Mouse (Mus musculus) spleen, postnatal 14 days (tissue): ENCODE measurements around the gene Myo18b.

Source experiments
- DNase-seq, 2 experiments: peaks; one replicate each; pipeline ENCODE4 v3.0.0; 2021 to 2022; ENCODE audit warnings: low spot score in 2 of 2

Gene Myo18b

DNA sequence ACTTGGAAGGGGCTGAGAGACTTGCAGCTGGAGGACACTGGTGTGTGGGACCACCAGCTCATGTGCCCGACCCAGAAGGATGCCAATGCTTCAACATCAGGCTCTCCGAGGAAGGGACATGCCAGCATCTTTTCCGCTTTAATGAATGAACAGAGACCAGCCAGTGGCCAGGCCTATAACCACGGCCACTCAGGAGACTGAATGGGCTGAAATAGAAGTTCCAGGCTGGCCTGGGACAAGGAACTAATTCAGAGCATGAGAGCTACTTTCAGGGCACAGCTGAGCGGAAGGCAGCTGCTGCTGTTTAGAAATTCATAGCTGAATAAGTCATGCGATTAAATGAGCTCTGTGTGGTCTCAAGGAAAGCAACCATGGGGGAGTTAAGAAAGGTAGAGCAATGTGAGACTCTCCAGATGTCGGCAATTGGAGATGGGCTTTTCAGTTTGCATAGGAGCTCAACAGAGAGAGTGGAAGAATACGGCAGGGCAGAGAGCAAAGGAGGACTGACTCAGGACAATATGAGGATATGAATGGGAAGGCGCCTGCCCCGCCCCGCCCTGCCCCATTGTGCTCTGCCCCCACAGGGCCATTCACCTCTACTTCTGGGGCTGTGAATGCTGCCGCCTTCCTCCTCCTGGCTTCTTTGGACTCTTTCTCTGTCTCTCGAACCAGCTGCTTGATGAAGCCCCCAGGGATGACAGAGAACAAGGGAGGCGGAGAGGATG lies 18.6 kb downstream of the Myo18b start:
- DNase-seq, result no peak

DNA sequence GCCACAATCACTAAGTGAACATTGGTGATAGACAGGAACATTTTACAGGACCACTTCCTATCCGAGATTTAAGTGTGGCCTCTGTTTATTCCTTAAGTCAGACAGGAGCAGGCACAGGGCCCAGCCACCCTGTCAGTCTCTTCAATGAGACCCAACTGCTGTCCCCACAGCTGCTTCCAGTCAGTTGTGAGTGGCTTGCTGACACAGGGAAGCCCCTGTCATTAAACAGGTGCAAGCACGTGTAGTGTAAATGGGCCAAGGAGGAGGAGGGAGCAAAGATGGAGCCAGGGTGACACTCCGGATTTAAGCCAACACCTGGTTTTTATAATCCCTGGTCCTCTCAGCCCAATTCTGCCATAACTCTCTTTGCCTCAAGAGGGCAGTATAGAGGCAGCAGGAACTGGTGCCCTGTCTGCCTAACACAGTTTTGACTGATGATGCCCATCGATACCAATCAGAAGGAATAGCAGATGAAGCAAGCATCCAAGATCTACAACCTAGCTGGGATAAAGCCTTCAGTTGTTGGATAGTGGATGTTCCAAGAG lies 19.2 kb downstream of the Myo18b start:
- no peak for DNase-seq

DNA sequence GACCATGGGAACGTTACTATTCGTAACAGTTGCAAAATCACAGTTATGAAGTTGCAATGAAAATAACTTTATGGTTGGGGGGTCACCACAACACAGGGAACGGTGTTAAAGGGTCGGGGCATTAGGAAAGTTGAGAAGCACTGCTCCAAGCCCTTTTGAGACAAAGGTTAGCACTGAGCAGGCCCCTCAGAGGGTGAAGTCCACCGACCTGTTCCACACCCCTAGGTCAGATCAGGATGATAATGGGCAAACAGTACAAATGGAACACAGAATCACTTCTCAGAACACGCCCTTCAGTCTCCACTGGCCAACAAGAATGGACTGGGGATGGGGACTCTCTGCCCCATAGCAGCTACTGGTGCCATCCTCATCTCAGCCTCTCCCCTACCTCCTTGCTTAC lies 23.2 kb downstream of the Myo18b start:
- DNase-seq, result no peak

DNA sequence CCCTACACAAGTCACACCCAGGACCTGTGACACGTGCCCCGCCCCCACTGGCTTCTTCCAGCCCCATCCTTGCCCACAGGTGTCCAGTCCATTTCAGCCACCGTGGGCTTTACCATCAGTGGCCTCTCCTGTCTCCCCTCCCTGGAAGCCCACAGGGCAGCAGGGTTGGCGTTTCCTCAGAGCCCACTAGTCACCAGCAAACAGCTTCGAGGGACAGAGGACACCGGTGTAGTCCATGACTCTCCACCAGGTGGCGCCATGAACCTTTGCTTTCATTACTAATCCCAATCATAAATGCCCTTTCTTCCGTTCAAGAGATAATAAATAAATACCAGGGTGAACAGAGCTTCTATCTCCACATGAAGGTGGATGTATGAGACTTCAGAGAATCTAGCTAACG lies 25.4 kb downstream of the Myo18b start:
- DNase-seq, result peak in 1 of 2 experiments; percentile 31

DNA sequence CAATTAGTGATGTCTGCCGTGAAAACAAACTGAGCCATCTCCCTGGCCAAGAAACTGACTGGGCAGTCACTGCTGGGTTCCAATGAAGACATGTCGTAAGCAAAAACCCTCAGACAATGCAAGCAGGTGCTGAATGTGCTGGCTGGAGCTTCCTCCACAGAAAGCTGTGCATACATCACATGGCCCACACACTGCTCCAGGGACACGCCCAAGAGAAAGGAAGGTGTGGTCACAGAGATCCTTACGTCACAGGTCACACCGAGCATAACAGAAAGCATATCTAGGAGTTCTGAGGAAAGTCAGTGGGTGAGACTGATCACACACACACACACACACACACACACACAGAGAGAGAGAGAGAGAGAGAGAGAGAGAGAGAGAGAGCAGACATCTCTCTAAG lies 27.5 kb downstream of the Myo18b start:
- DNase-seq, result no peak

DNA sequence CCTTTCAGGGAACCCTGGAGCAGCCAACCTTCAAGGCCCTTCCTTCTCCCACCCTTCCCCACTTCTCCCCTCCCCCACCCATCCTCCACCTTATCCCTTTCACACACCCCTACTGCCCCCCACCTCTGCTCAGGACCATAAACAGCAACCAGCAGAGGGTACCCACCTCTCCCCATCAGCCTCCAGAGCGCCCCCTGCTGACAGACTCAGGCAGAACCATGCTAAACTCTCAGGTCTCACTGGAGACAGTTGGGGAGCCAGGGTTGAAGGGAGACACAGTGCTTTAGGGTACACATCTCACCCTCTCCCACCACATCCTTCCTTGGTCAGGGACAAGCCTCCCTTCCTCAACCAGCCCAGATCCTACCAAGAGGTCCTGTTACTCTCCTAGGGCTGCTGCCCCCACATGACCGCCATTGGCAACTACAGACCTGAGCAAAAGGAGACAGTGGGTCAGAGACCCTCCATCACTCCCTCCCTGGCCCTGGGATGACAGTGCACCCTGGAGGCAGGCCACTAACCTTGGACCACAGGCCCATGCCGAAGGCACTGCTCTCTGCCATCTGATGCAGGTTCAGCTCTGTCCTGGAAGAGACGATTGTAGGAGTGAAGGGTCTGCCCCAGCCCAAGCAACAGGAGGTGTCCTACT lies 31.3 kb downstream of the Myo18b start:
- DNase-seq, result peak in 1 of 2 experiments; percentile 9

DNA sequence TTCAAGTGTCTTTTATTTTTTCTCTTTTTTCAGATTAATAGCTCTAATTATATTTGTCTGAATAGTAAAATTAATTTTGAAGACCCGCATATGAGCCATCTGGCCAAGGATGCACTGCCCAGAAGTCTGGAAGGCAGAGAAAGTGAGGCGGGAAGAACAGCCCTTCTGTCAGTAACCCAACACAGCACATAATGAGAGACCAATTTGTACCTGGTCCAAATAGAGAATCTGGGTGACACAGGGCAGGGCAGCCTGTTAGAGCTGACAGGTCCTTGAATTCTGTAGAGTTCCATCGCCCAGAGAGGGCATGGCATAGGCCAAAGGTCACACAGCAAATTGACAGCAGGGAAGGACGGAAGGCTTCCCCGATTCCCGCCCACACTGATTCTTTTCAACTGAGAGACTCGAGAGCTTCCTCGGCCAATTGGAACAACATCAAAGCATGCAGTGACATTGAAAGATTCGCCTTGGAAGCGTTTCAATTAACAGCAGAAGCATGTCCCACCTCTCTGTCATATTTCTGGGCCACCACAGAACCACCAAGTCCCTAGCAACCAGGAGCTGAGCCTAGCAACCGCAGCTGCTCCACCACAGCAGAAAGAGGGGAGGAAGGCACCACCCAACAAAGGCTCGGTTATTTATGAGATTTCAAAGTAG lies 36.7 kb downstream of the Myo18b start:
- no peak for DNase-seq

DNA sequence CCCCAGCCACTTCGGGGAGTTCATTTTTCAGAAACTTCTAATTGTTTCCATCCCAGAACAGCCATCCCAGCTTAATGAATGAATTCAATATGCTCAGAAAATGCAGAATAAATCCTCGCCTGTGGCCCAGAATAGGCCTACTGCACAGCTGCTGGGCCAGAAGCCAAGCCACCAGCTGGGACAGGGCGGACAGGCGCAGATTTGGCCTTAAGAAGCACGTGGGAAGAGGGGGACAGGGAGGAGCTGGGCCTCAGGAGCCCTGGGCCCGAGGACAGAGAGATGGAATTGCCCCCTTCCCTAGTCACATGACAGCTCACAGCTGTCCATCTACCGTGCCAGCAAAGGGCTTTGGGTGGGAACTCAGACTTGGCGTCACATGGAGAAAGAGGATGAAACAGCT lies 43.0 kb downstream of the Myo18b start:
- no peak for DNase-seq

DNA sequence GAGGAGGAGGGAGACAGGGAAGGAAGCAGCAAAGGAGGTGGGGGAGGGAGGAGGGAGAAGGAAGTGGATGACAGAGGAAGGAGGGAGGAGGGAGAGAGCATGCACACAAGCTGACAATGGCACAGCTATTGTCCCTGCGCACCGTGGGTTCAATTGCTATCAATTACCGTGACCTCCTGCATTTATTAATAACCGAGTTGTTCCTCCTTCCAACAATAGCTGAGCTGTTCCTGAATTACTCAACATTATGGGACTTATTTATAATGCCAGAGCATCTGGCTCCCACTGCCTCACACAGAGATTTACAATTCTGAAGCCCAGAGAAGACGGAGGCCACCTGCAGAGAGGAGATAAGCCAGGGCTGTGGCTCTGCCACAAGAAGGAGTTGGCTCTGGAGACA lies 44.8 kb downstream of the Myo18b start:
- no peak for DNase-seq

DNA sequence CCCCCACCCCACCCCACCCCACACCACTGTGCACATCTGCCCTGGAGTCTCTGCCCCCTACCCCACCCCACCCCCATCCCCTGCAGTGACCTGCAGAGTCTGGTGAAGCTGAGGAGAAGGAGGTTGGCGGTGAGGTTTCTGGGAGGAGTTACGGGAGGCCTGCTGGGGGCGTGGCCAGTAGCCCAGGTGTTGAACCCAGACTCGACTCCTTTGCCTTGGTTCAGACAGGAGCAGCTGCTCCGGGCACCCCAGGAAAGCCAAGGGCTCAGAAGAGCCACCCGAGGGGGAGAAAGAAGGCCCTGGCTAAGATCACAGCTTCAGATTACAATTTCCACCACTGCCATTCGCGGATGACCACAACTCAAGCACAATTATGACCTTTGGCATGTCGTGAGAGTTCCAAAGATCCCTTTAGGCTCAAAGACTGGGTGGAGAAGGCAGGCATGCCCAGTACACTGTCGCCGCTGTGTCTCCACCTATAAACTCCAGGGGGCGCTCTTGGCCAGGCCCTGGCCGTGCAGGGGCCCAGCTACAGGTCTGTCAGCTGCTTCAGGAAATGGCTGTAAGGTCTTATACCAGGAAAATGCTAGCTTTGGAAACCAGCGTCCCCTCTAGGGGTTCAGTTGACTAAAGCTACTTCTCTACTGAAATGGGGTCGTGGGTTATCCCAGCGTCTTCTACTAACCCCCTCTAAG lies 47.4 kb downstream of the Myo18b start:
- no peak for DNase-seq

DNA sequence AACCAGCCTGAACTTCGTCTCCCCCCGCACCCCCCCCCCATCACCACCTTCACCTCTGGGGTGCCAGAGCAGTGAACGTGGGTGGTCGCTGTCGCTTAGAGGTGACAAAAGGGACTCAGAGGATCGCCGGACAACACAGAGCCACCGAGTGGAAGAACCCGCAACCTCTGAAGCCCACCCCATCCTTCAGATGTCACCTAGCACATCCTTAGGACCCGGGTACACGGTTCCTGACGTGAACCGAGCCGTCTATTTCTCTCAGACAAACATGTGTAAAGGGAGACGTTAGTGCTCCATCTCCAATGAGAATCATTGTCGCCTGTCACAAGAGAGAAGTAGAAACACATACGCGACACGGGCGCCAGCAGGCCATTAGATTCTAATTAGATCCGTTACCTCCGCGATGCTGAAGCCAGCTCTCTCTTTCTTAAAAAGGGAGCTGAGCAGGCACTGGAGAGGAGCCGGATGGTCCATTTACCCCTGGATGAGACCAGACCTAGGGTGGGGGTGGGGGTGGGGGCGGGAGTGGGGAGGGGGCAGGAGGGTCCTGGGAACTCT lies 48.1 kb downstream of the Myo18b start:
- no peak for DNase-seq

DNA sequence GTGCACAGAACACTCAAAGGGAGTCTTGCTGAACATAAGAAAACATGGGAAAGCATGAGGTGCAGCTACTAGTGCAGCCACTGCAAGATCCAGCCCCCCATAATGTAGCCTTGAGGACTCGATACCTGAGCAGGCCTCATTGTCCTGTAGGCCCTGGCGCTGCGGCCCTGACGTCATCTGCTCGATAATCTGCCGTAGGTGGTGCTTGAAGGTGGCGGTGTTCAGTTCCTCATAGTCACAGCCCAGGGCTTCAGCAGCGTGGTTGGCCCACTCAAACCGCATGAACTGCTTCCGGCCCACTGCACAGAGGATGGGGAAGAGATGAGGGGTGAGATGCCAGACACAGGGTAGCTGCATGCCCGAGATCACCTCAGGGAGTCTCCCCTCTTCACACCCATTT lies 50.0 kb downstream of the Myo18b start:
- DNase-seq, result no peak

DNA sequence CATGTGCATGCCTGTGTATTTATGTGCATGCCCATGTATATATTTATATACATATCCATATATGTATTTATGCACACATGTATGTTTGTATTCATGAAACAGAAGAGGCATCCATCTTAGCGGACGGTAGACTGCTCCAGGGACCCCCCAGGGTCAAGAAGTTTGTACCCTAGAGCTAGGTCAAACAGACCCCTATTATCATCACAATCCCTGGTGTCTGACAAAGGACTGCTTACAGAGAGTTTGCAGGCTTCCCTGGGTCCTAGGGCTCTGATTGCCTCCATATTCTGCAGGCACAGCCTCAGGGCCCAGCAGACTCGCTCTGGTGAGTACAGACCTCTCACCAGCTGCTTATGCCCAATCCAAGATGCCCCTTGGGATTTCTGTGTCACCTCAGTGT lies 51.7 kb downstream of the Myo18b start:
- DNase-seq, result no peak

DNA sequence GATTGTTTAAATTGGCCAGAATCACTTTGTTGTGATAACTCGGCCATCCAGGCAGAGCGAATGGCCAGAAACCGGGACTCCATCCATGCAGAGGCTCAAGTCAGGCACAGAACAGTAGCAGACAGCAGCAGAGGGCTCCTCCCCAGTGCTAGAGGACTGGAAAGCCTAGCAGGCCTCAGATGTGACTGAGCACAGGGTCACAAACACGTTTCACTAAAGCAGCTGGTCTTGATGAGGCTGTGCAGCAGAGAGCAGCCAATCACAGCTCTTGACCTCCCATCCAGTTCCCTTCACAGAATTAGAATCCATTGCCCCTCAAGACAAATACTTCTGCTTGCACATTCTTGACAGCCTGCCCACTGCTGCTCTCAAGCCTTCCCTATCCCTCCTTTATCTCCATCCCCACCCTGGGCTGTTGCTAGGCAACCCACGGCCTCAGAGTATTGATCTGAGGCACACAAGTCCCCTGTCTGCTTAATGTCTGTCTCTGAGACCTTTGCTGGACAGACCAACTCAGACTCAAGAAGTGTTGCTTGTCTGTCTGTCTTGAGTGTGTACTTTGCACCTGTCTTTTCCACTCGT lies 52.4 kb downstream of the Myo18b start:
- DNase-seq, result no peak

DNA sequence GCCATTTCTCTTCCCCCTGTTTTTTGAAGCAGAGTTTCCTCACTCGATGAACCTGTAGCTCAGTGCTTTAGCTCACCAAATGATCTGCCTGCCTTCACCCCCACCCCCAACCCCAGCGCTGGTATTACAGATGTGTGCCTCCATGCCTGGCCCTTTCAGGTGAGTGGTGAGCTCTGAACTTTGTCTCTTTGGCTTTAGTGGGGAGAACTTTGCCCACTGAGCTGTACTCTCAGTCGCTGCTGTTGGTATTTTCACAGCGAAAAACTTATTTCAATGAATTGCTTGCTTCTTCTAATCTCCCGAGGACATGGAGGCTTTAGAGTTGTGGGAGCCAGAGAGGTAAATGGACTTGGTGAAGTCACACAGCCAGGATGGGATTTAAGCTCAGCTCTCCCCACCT lies 53.5 kb downstream of the Myo18b start:
- no peak for DNase-seq

DNA sequence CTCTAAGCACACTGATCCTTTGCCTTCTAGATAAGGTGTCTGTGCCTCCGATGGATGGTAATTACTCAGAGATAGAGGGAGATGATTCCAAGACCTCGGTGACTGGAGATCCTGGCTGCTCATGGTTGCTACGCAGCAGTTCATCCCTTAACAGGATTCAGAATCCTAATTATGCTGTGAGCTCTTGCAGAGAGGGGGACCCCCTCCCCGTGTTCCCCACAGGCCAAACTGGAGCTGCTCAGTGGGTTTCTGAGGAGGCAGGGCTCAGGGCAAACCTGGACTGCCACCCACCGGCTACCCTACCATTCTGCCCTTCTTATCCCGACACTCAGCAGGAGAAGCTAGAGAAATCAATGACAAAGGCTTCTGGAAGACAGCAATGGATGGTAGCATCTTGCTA lies 54.3 kb downstream of the Myo18b start:
- no peak for DNase-seq

DNA sequence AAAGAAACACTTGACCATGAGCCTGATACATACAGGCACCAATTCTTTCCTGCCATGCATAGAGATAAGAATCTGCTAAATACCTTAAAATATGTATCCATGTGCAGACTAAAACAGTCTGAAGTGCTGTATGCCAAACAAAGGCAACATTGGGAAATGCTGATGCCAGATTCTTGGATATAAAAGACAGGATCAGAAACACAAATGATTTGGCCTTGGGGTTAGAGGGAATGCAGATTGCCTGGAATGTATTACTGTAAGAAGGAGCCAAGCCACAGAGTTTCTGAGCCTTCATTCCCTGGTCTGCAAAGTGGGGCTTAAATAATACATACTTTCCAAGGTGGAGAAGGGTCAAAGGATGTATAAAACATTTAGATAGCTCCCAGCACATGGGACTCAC lies 61.3 kb downstream of the Myo18b start:
- DNase-seq, result no peak

DNA sequence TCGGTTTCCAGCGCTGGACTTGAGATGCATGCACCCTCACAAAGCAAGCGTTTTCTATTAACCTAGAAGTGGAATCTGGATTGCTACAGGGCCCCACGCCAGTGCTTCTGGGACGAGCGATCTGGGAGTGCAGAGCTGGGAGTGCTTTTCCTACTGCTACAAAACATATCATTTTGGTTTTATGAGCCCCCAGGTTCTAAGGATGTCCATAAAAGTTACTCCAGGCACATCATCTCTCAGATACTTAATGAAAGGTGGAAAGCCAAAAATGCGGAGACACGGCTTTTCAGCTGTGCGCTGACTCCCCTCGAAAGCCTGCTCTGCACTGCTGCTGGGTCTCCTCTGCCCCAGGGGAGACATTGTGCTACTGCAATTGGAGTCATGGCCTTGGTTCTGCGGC lies 62.3 kb downstream of the Myo18b start:
- DNase-seq, result no peak

DNA sequence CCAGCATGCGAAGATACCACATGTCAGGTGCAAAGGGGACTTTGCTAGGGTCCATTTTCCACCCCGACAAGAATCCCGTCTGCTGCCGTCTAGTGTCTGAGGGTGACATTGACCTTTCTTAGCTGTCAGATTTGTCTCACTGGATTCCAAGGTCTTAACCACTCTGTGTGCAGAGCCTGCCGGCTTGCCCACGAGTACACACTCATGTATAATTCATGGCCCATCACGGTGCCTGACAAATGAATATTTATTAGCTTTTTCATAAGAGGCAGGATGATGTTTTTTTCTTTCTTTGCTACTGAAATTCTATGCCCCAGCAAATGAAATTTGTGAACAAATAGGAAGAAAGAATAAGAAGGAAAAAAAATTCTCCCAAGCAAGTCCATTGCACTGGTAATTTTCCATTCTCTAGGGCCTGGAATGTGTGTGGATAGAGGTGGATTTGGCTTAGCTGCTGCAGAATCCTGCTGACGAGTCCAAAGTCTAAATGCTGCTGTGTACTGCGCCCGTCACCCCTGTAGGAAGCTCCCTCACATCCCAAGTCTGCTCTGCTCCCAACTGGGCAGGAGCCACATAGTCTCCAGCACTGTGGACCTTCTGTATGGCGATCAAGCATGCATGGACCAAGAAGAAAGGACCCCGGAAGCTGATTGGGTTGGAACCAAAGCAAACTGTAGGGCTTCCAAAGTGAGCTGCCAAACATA lies 70.9 kb downstream of the Myo18b start:
- no peak for DNase-seq

DNA sequence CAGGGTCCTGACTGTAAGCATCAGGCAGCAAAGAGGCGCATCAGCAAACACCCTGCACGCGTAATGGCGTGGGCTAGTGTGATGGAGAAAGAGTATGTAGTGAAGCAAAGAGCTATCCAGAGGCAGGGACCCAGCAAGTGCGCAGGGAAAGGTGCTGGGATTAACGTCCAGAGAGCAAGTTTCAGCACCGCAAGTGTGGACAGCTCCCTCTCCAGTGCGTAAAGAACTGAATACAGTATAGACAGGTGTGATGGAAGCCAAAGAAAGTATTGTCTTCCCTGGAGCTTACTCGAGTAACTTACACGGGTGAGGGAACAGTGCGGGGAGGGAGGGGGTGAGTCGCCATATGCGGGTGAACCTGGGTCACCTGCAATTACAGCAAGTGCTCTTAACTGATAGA lies 71.8 kb downstream of the Myo18b start:
- DNase-seq, result no peak

DNA sequence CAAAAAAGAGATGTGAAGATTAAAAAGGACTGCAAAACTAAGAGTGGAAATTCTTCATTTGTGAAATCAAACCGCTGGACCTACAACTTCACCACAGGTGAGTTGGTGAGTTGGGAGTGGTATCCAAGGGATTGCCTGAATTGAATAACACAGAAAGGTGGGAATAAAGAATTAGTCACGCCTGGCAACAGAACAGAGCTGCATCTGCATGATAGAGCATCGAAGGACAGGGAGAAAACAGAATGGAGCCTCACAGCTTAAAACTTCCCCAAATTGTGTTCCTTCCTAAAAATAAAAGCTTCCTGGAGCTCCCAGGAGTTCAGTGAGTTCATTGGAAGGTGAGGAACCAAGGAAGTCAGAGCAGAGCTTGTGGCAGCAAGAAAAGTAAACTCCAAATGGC lies 73.7 kb downstream of the Myo18b start:
- DNase-seq, result no peak
